Mouse (Mus musculus) layer of hippocampus, adult 8-10 months (tissue): Measurements from ENCODE around the gene Yae1d1. TPM values are rescaled to one million over a fixed set of nuclear protein-coding genes. Genes with fewer than 3 reads are reported as not detected.
A peak's percentile ranks its signal among the peaks of the same experiment; 100 is the strongest.
"Not testable (repeated sequence)": the region's sequence is repeated elsewhere in the genome, so short reads cannot be mapped to it uniquely, and the experiment has no call there.

Experiments used
- DNase-seq, 2 experiments: peaks; one replicate each; pipeline ENCODE4 v3.0.0; 2022; ENCODE audit warnings: low spot score in 2 of 2
- total RNA-seq, 4 experiments: library from RNA; stranded (reverse); gene quantifications; 2 replicates each; pipeline ENCODE4 v1.2.4; 2022

Yae1d1 gene
- total RNA-seq = 10 to 100 TPM; 21.6 to 26.2 (median 24.7) TPM

GRCm38 (mm10) chr13:17992697-17993514 is at the start of gene Yae1d1:
Gene Yae1d1, minus strand, starts transcription at chr13:17993349.
- peak; percentile 75 to 86 for DNase-seq

GRCm38 (mm10) chr13:18038814-18039213 is 45.7 kb upstream of the Yae1d1 start:
- DNase-seq = no peak

DNA sequence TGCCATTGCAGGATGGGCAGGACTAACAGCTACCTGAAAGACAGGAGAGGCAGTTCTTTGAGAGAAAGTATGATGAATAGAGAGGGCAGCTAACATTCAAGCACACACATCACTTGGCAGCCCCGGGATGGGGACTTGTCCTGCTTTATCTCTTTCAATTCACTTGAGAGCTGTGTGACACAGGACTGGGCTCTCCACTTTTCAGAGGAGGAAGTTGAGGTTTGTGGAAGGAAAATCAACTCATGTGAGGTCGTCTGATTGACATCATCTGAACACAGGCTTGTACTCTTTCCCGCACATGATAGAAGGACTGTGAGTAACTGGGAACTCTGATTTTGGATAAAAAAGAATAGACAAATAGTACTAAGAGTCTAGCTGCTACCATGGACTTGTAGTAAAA is 23.5 kb upstream of the Yae1d1 start:
- no peak for DNase-seq

DNA sequence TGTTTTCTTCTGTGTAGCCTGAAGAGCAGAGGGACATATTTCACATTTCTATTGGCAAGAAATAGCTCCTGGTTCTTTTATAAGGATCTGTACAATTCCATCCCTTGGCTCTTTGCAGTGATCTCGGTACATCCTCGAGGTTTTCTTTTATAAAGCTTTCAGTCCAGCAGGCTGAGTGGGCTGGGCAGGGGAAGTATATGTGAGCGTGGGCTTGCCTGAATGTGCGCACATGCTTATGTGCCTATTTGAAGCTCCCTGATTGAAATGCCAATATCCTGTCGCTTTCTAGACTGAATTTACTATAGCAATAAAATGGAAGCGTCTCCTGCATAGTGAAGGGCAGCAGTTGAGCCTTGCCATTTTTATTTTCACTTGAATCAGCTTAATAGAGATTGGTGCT is 20.1 kb upstream of the Yae1d1 start:
- no peak for DNase-seq

DNA sequence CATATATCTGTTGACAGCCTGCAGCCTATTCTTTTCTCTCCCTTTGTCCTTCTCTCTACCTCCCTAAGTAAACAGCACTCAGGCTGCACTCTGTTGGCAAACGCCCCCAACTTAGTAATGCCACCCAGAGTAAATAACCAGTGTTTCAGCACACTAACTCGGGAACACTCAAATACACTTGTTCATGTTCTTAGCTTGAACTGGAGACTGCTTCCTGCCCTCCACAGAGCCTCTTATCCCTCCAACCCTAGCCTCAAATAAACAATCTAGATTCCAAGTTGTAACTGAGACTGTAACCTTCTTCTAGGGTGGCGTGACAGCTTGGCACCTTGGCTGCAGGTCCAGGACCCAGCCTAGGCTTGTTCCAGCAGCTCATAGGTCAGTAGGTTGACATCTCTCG is 17.9 kb upstream of the Yae1d1 start:
- DNase-seq = no peak

DNA sequence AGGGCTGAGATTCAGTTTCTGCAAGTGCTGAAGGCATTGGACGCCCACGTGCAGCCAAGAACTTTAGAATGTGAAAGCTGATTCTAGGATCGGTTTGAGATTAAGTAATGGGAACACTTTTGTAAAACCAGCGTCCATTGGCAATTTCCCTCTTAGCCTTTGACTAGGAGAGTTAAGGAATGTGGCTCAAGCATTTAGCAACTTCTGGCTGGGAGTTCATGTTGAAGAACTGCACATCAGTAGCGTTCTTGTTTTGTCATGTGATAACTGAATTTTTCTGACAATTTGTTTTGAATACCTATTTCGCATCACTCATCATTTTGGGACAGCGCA is 332 bp upstream of the Yae1d1 start:
- no peak for DNase-seq

- no peak for DNase-seq
Observed at GRCm38 (mm10) chr13:17992009-17992408, 1.1 kb downstream of the Yae1d1 start.

- DNase-seq = peak; percentile 16 to 60
Observed at GRCm38 (mm10) chr13:17983194-17983593, 10.0 kb downstream of the Yae1d1 start.

- DNase-seq = no peak
Observed at GRCm38 (mm10) chr13:17982634-17983033, 10.5 kb downstream of the Yae1d1 start.

DNA sequence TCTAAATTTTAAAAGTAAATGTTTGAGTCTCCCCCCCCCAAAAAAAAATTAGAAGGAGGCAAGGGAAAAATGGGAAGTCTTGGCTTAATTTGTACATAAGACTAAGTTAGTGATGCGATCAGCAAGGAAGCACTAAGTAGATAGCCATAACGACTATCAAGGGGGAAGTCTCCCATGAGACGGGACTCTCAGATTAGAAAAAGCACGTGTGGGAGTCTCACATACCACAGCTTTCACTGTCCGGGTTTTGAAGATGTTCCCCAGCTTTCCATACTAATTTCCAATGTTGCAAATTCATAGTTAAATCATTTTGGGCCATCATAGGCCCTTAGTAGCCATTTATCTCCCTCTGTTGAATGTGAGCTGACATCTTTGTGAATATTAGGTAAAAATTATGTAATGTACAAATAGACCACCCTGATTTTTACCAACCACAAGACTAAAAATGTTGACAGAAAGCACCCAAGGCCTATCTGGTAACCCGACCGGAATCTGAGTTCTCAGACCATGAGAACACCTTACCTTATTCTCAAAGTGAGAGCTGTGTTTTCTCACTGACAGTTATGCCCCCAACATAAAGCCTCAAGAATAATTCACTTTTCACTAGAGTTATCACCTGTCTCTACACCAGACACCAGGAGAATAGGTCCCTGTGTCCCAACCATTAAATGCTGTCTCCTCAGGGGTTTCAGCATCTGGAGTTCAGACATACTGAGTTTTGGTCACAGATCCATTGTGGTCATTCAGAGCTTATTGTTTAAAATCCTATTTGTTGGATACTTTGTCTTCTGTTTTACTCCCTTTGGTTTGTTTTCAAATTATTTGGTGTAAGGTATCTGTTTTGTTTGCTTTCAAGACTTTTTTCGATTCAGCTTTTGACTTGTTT is 16.1 kb downstream of the Yae1d1 start:
- DNase-seq = no peak

GRCm38 (mm10) chr13:17975891-17976290 is 17.3 kb downstream of the Yae1d1 start:
- DNase-seq = no peak

DNA sequence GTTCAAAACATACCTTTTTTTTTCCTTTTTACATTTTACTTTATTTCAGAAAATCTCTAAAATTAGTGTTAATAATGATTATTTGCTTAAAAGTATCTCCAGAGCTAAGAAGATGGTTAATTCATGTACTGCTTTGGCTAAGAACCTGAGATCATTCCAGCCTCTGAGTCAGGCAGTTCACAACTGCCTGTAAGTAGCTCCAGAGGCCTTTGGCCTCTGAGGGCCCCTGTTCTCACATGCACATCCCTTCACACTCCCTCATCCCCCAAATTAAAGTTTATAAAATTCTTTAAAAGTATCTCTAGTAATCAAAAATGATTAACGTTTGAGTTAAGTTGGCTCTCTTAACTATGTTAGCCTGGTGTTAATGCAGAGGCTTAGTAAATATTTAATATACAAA is 17.7 kb downstream of the Yae1d1 start:
- DNase-seq = no peak

DNA sequence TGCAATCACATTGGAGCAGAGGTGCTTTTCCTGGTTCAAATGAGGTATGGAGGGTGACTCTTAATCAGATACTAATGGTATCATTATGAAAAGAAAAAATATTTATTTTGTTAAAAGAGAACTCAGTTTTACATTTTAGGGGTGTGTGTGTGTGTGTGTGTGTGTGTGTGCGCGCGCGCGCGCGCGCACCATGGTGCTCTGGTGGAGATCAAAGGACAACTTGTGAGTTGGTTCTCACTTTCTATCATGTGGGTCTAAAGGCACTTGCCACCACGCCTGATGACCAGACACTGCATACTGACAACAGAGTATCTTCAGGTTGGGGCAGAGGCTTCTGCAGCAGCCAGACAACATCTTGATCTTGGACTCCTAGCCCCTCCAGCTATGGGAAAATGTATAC is 18.4 kb downstream of the Yae1d1 start:
- DNase-seq = no peak

GRCm38 (mm10) chr13:17960613-17961012 is 32.5 kb downstream of the Yae1d1 start:
- no peak for DNase-seq

DNA sequence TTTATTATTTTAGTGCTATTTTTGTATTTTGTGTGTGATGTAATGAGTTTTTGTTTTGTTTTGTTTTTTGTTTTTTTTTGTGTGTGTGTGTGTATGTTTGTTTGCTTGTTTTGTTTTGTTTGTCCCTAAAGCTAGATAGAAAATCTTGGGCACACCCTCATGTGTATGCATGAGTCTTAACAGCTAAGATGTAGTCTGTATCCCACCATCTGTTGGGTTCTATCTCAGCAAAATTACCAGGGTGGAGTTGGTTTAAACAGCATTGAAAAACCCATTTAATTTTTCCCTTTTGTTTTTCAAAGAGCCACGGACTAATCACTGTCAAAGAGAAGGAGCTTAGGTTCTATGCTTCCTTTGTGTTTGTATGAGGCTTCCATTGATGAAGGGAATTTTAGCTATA is 38.9 kb downstream of the Yae1d1 start:
- no peak for DNase-seq

GRCm38 (mm10) chr13:17950581-17950980 is 42.6 kb downstream of the Yae1d1 start:
- DNase-seq = not testable (repeated sequence)

DNA sequence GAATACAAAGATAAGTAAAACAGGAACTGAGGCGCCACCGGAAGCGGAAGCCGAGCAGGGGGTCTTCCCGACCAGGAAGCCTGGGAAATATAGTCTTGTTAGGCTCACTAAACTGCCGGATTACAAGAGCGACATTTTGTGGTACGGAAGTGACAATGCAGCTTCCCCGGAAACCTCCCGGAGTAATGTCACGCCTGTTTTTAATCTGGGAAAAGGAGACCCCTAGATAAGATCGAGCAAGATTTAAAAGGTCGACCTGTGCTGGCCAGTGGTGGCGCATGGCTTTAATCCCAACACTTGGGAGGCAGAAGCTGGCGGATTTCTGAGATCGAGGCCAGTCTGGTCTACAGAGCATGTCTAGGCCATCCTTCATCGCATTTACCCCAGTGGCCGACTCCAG is 43.6 kb downstream of the Yae1d1 start:
- DNase-seq = no peak

GRCm38 (mm10) chr13:17944078-17944917 is 48.9 kb downstream of the Yae1d1 start, which contains the start of gene Rala:
Gene Rala, minus strand, starts transcription at chr13:17944239.
- peak; percentile 84 to 91 for DNase-seq

DNA sequence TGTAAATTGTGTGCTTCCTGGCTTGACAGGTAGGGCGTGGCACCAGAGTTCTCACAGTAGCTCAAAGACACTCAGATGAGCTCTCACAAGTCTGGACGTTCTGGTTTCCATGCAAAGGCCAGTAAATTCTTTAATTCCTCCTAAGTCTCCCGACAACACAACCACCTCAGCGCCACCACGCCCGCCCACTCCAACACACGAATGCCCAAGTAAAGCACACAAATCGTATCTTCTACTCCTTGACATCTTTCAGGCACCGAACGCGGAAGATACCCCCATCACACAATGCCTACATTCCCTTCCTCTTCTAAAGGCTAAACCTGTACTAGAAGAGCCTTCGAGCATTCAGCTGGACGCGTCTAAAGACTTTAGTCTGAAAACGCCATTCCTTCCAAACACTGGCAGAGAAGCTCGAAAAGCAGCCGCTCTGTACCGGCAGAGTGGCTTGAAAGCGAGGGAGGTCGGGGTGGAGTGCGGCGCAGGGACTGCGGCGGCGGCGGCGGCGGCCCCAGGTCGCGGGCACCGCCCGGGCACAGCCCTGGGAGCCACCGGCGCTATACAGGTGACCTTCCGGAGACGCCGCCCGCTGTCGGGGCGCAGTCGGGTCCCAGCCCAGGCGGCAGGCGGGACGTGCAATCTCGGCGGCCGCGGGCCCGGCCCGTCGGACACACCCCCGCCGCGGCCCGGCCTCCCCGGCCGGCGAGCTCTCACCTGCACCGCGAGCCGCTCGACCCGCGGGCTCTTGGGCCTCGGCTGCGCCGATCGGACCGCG is 49.7 kb downstream of the Yae1d1 start:
- peak in 1 of 2 experiments; percentile 12 for DNase-seq

- no peak for DNase-seq
Observed at GRCm38 (mm10) chr13:17942338-17942737, 50.8 kb downstream of the Yae1d1 start.
